Mouse (Mus musculus) heart, postnatal 0 days (tissue): ENCODE results near the gene Rgs8. TPM values are rescaled to one million over a fixed set of nuclear protein-coding genes. Genes with fewer than 3 reads are reported as not detected.

Experiments
- ATAC-seq: fragments of 200-750 bp; cut with Nextera tagmentation; 2 replicates; pipeline ENCODE4 v1.8.0; 2017; ENCODE audit warnings: low read depth, moderate number of reproducible peaks, moderate library complexity; ENCODE audit not compliant: insufficient read depth
- DNase-seq: peaks from one replicate; pipeline ENCODE4 v3.0.0-alpha.2; 2016; ENCODE audit warnings: low spot score
- H3K27ac ChIP-seq: fragments of 300-500 bp; sonication (generic); 2 replicates; pipeline ENCODE4 v1.5.1; 2014; ENCODE audit warnings: low read depth, mild to moderate bottlenecking
- H3K27me3 ChIP-seq: fragments of 300-500 bp; sonication (generic); 2 replicates; pipeline ENCODE4 v1.6.1; 2014; ENCODE audit warnings: low read length, mixed read lengths; ENCODE audit not compliant: control insufficient read depth, insufficient read depth
- H3K36me3 ChIP-seq: fragments of 300-500 bp; sonication (generic); replicated peaks from 2 replicates; pipeline ENCODE4 v1.6.1; 2014; ENCODE audit warnings: low read length, mixed read lengths; ENCODE audit not compliant: control insufficient read depth, insufficient read depth
- H3K4me1 ChIP-seq: fragments of 300-500 bp; sonication (generic); 2 replicates; pipeline ENCODE4 v1.6.1; 2014; ENCODE audit warnings: antibody characterized with exemption; ENCODE audit not compliant: control insufficient read depth, insufficient read depth
- H3K4me2 ChIP-seq: fragments of 300-500 bp; sonication (generic); 2 replicates; pipeline ENCODE4 v1.6.1; 2014; ENCODE audit warnings: low read depth, mild to moderate bottlenecking, low read length, moderate library complexity
- H3K4me3 ChIP-seq: fragments of 300-500 bp; sonication (generic); 2 replicates; pipeline ENCODE4 v1.5.1; 2014; ENCODE audit warnings: low read depth, low read length
- H3K9ac ChIP-seq: fragments of 300-500 bp; sonication (generic); replicated peaks from 2 replicates; pipeline ENCODE4 v1.6.1; 2014; ENCODE audit warnings: low read depth, low read length, mixed read lengths
- H3K9me3 ChIP-seq: fragments of 300-500 bp; sonication (generic); replicated peaks from 2 replicates; pipeline ENCODE4 v1.6.1; 2016; ENCODE audit warnings: low read length; ENCODE audit not compliant: control insufficient read depth
- CTCF ChIP-seq: IDR thresholded peaks from 2 replicates; pipeline ENCODE4 v1.5.1; 2016; ENCODE audit warnings: antibody characterized with exemption, control low read depth, low read depth
- EP300 ChIP-seq: IDR thresholded peaks from 2 replicates; pipeline ENCODE4 v1.6.1; 2016; ENCODE audit warnings: antibody characterized with exemption, low read depth
- WGBS: fragments of 180-500 bp; shearing (Covaris S2); extraction: QIAGEN DNeasy Blood & Tissue Kit; methylation state at CpG from one replicate; pipeline ENCODE4 v1.1.7; 2014; 5-methylcytosine and 5-hydroxymethylcytosine counted together
- polyA plus RNA-seq: library from polyadenylated mRNA; unstranded; fragments of >200 nt; fragmentation: Nextera tagmentation; extraction: Ambion mirVana; gene quantifications from 2 replicates; pipeline ENCODE4 v1.2.1, GENCODE M21; 2015
- total RNA-seq: library from RNA; depleted of rRNA; stranded (reverse); fragments of >200 nt; gene quantifications from 2 replicates; pipeline ENCODE4 v1.2.3, GENCODE M21; 2014; ENCODE audit warnings: low replicate concordance; rRNA removed

The Rgs8 gene
- total and polyA plus RNA-seq, 2 experiments from 2014 or later = 0.03 TPM; not detected in 1

- ATAC-seq (no peak), DNase-seq (peak; percentile 73)
- TF ChIP-seq CTCF (peak; percentile 85), EP300 (no peak)
- Histone ChIP-seq H3K9ac (no peak overlapping the region), H3K4me1 (peaks cover 34% of the 10 kb centered on the region), H3K4me3 (no peak overlapping the region), H3K27ac (no peak overlapping the region), H3K9me3 (no peaks in the 10 kb centered on the region), H3K36me3 (no peaks in the 10 kb centered on the region), H3K27me3 (no peaks in the 10 kb centered on the region), H3K4me2 (no peak overlapping the region)
- WGBS = 5% methylated on average over 12 of the region's 12 CpGs
These were observed 93.9 kb downstream of the Rgs8 start for GRCm38 (mm10) chr1:153746728-153747127.

GRCm38 (mm10) chr1:153747861-153748530 is 95.2 kb downstream of the Rgs8 start:
- 22% methylated on average over 12 of the region's 12 CpGs for WGBS
- H3K36me3 ChIP-seq = no peaks in the 10 kb centered on the region
- DNase-seq = peak; percentile 90
- no peaks in the 10 kb centered on the region for H3K27me3 ChIP-seq
- peaks cover 39% of the 10 kb centered on the region for H3K4me1 ChIP-seq
- peak overlapping the region; percentile 66 for H3K4me2 ChIP-seq
- peak overlapping the region; percentile 94 for H3K27ac ChIP-seq
- peak overlapping the region; percentile 53; the same call in 1 of the 2 replicates for H3K4me3 ChIP-seq
- ATAC-seq = peak; percentile 70
- TF ChIP-seq EP300 = no peak; the same call in 1 of the 2 replicates
- TF ChIP-seq CTCF = no peak
- H3K9me3 ChIP-seq = no peaks in the 10 kb centered on the region
- peak overlapping the region; percentile 64 for H3K9ac ChIP-seq

- TF ChIP-seq CTCF = no peak
- no peak for TF ChIP-seq EP300
- Histone ChIP-seq H3K27ac (peak overlapping the region; percentile 94), H3K4me1 (peaks cover 39% of the 10 kb centered on the region), H3K27me3 (no peaks in the 10 kb centered on the region), H3K4me2 (peak overlapping the region; percentile 66), H3K4me3 (peak overlapping the region; percentile 53), H3K9me3 (no peaks in the 10 kb centered on the region), H3K9ac (peak overlapping the region; percentile 64), H3K36me3 (no peaks in the 10 kb centered on the region)
- 4% methylated on average over 1 of the region's 1 CpGs for WGBS
- DNase-seq = peak; percentile 55
- peak; percentile 40 for ATAC-seq
These were observed 95.7 kb downstream of the Rgs8 start for GRCm38 (mm10) chr1:153748549-153748948.

GRCm38 (mm10) chr1:153749211-153749801 is 96.5 kb downstream of the Rgs8 start, which contains the start of gene Rnasel:
Rnasel (plus strand) TSS chr1:153749426.
- ATAC-seq = peak; percentile 71
- 4% methylated on average over 18 of the region's 18 CpGs for WGBS
- Histone ChIP-seq H3K4me2 (peak within 1 kb of the TSS; percentile 66), H3K27ac (peak within 1 kb of the TSS; percentile 94), H3K9ac (peak within 1 kb of the TSS; percentile 64), H3K27me3 (no peaks in the 10 kb centered on the region), H3K9me3 (no peaks in the 10 kb centered on the region), H3K4me3 (peak within 1 kb of the TSS; percentile 53), H3K36me3 (no peaks in the 10 kb centered on the region), H3K4me1 (peaks cover 39% of the 10 kb centered on the region)
- peak; percentile 88 for DNase-seq
- TF ChIP-seq EP300 = peak; percentile 74
- TF ChIP-seq CTCF = peak; percentile 84

Other genes starting within 250 kb of the Rgs8 start
- gene Shcbp1l, start 227.9 kb upstream of the Rgs8 start, total RNA-seq = not detected in 2 replicates
- gene Shcbp1l, start 227.9 kb upstream of the Rgs8 start, polyA plus RNA-seq = 0.07 TPM in 1 of 2 replicates, not detected in the other
- 28.3 and 45.8 TPM in 2 replicates for gene Dhx9, start 165.4 kb upstream of the Rgs8 start, total RNA-seq
- 11.9 and 12.7 TPM in 2 replicates for gene Dhx9, start 165.4 kb upstream of the Rgs8 start, polyA plus RNA-seq
- 0.57 and 2.9 TPM in 2 replicates for gene Npl, start 103.0 kb upstream of the Rgs8 start, total RNA-seq
- 3.1 and 3.2 TPM in 2 replicates for gene Npl, start 103.0 kb upstream of the Rgs8 start, polyA plus RNA-seq
- gene Rgs16, start 87.3 kb downstream of the Rgs8 start, total RNA-seq = 0.89 and 1.8 TPM in 2 replicates
- 2.2 and 3.0 TPM in 2 replicates for gene Rgs16, start 87.3 kb downstream of the Rgs8 start, polyA plus RNA-seq
- gene Rnasel, start 96.4 kb downstream of the Rgs8 start, total RNA-seq = 31.4 and 31.9 TPM in 2 replicates
- 17.4 and 22.1 TPM in 2 replicates for gene Rnasel, start 96.4 kb downstream of the Rgs8 start, polyA plus RNA-seq
- gene Rgsl1, start 191.1 kb downstream of the Rgs8 start, total RNA-seq = not detected in 2 replicates
- not detected in 2 replicates for gene Rgsl1, start 191.1 kb downstream of the Rgs8 start, polyA plus RNA-seq
- not detected in 2 replicates for gene Teddm1b, start 221.3 kb downstream of the Rgs8 start, total RNA-seq
- gene Teddm1b, start 221.3 kb downstream of the Rgs8 start, polyA plus RNA-seq = 0.10 TPM in 1 of 2 replicates, not detected in the other
- gene Teddm1a, start 238.7 kb downstream of the Rgs8 start, total RNA-seq = not detected in 2 replicates
- not detected in 2 replicates for gene Teddm1a, start 238.7 kb downstream of the Rgs8 start, polyA plus RNA-seq
- 199 and 256 TPM in 2 replicates for gene Glul, start 246.9 kb downstream of the Rgs8 start, total RNA-seq
- 81.8 and 95.5 TPM in 2 replicates for gene Glul, start 246.9 kb downstream of the Rgs8 start, polyA plus RNA-seq
- not detected in 2 replicates for gene Teddm2, start 247.2 kb downstream of the Rgs8 start, total RNA-seq
- gene Teddm2, start 247.2 kb downstream of the Rgs8 start, polyA plus RNA-seq = 0.33 and 0.41 TPM in 2 replicates